Mouse (Mus musculus): ENCODE results near the gene Atrip.

GRCm38 (mm10) chr9:109060898-109061295 lies 13.0 kb downstream of the Atrip start:
- no peak for TF ChIP-seq CTCF (IDR thresholded peaks at IDR 0.05; ENCODE audit: control insufficient read depth, insufficient read depth, insufficient replicate concordance, low read depth, low read length)
- no peak for TF ChIP-seq POLR2A (IDR thresholded peaks at IDR 0.05; ENCODE audit: control insufficient read depth, low read depth, low read length)

All from testis, adult 2 months (tissue).